Mouse (Mus musculus) kidney, adult 2 months (tissue): Measurements from ENCODE around the gene Atg2b.

Experiments used
- CTCF ChIP-seq: fragments of 200-500 bp; conservative IDR thresholded peaks from 2 replicates; pipeline ENCODE4 v1.5.1; 2011; ENCODE audit warnings: low read depth, mild to moderate bottlenecking, control low read depth, low read length, moderate library complexity, mixed read lengths; ENCODE audit not compliant: insufficient read depth, insufficient read length
- POLR2A ChIP-seq: fragments of 200-500 bp; IDR thresholded peaks from one replicate; pipeline ENCODE4 v1.6.1; 2011; ENCODE audit warnings: low read depth, low read length, control low read depth

- TF ChIP-seq POLR2A: no peak
- no peak for TF ChIP-seq CTCF
Observed at GRCm38 (mm10) chr12:105590786-105591185, 94.2 kb downstream of the Atg2b start.
